Mouse (Mus musculus) limb, embryonic 11.5 days (tissue): ENCODE results near the gene Sohlh2. TPM values are rescaled to one million over a fixed set of nuclear protein-coding genes. Genes with fewer than 3 reads are reported as not detected.
A peak's percentile ranks its signal among the peaks of the same experiment; 100 is the strongest.

Experiments used
- ATAC-seq: fragments of 200-750 bp; cut with Nextera tagmentation; 2 replicates; pipeline ENCODE4 v1.8.0; 2017; ENCODE audit warnings: low read depth; ENCODE audit not compliant: insufficient number of reproducible peaks, low FRiP score, low TSS enrichment
- DNase-seq: peaks from one replicate; pipeline ENCODE4 v3.0.0-alpha.2; 2015; ENCODE audit warnings: low spot score
- H3K27ac ChIP-seq: fragments of 300-500 bp; sonication (generic); replicated peaks from 2 replicates; pipeline ENCODE4 v1.5.1; 2014; ENCODE audit warnings: low read depth, mild to moderate bottlenecking, low read length
- H3K27me3 ChIP-seq: fragments of 300-500 bp; sonication (generic); 2 replicates; pipeline ENCODE4 v1.6.1; 2014; ENCODE audit warnings: mild to moderate bottlenecking, low read length, mixed read lengths; ENCODE audit not compliant: control insufficient read depth, insufficient read depth
- H3K36me3 ChIP-seq: fragments of 300-500 bp; sonication (generic); 2 replicates; pipeline ENCODE4 v1.6.1; 2014; ENCODE audit warnings: mild to moderate bottlenecking, low read length, moderate library complexity, mixed read lengths; ENCODE audit not compliant: control insufficient read depth, insufficient read depth
- H3K4me1 ChIP-seq: fragments of 300-500 bp; sonication (generic); 2 replicates; pipeline ENCODE4 v1.6.1; 2014; ENCODE audit warnings: low read length, mixed read lengths; ENCODE audit not compliant: control insufficient read depth, insufficient read depth
- H3K4me2 ChIP-seq: fragments of 300-500 bp; sonication (generic); 2 replicates; pipeline ENCODE4 v1.6.1; 2014; ENCODE audit warnings: low read depth, mild to moderate bottlenecking, moderate library complexity; ENCODE audit not compliant: severe bottlenecking
- H3K4me3 ChIP-seq: fragments of 300-500 bp; sonication (generic); 2 replicates; pipeline ENCODE4 v1.5.1; 2014; ENCODE audit warnings: low read depth, low read length
- H3K9ac ChIP-seq: fragments of 300-500 bp; sonication (generic); 2 replicates; pipeline ENCODE4 v1.6.1; 2014; ENCODE audit warnings: mild to moderate bottlenecking, low read length
- H3K9me3 ChIP-seq: fragments of 300-500 bp; sonication (generic); 2 replicates; pipeline ENCODE4 v1.6.1; 2016; ENCODE audit warnings: low read length; ENCODE audit not compliant: control insufficient read depth
- WGBS: fragments of 180-500 bp; shearing (Covaris S2); extraction: QIAGEN DNeasy Blood & Tissue Kit; methylation state at CpG from one replicate; pipeline ENCODE4 v1.1.7; 2014; 5-methylcytosine and 5-hydroxymethylcytosine counted together
- microRNA-seq: library from miRNA; unstranded; fragments of <30 nt; microRNA quantifications from one replicate; pipeline ENCODE4, GENCODE M21; 2016
- polyA plus RNA-seq: library from polyadenylated mRNA; unstranded; fragments of >200 nt; fragmentation: Nextera tagmentation; extraction: Ambion mirVana; gene quantifications from 2 replicates; pipeline ENCODE4 v1.2.1, GENCODE M21; 2014

Gene Sohlh2
- polyA plus RNA-seq, 1 experiment from 2014 or later = not detected

- Histone ChIP-seq H3K27me3 (0 out of 2 replicates have a peak, but pooled peaks cover 5% of the 10 kb centered on the region), H3K4me1 (0 out of 2 replicates have a peak, but pooled peaks cover 5% of the 10 kb centered on the region), H3K36me3 (no peaks in the 10 kb centered on the region), H3K9me3 (no peaks in the 10 kb centered on the region), H3K4me3 (peak overlapping the region; percentile 70), H3K4me2 (peak overlapping the region; percentile 95), H3K9ac (peak overlapping the region; percentile 84), H3K27ac (no peak overlapping the region)
- ATAC-seq (0 out of 2 replicates have a peak, but pooled peaks have one; percentile 24), DNase-seq (no peak)
- WGBS = 1% methylated on average over 8 of the region's 8 CpGs
Observed at GRCm38 (mm10) chr3:55243056-55243471, 61.2 kb downstream of the Sohlh2 start.

DNA sequence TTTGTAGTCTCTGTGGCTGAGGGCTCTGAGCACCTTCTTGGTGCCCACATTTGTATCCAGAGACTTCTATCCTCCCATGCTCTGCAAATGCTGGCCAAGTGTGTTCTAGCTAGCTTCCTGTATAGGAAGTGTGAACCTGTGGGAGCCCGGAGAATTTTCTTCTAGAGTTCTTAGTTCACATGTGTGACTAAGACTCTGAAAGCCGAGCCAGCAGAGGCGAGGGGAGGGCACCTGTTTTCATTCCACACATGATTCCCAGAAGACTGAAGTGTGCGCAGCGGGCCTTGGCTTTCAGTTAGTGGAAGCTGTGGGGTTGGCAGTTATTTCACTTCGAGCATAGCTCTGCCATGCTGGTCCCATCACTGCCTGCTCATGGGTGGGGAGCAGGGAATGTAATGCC is 62.3 kb downstream of the Sohlh2 start:
- H3K9ac ChIP-seq = no peak overlapping the region

DNA sequence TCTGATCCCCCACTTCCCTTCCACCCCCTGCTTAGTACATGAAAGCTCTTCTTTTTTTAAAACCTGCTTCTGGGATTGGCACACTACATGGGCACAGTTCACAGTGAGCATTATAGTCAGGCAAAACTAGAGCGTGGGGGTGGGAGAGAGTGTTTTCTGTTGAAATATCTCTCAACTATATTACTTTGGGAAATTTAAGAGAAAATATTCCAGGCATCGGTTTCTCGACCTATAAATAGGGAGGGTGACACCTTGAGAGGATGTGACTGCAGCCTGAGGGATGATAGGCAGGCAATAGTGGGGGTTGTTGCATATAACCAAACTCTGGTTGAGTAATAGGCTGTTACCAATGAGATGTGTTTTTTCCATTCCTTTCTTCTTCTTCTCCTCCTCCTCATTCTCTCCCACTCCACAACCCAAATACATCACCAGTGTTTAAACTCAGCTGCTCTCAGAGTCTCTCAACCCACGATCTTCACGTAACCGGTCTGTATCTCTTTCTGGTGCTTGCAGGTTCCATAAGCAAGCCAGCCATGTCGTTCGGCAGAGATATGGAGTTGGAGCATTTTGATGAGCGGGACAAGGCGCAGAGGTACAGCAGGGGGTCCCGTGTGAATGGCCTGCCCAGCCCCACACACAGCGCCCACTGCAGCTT is 64.9 kb downstream of the Sohlh2 start:
- Histone ChIP-seq H3K27ac (no peak overlapping the region), H3K4me2 (no peak overlapping the region), H3K4me3 (no peak overlapping the region), H3K4me1 (0 out of 2 replicates have a peak, but pooled peaks cover 5% of the 10 kb centered on the region), H3K9me3 (no peaks in the 10 kb centered on the region), H3K27me3 (0 out of 2 replicates have a peak, but pooled peaks cover 5% of the 10 kb centered on the region), H3K9ac (no peak overlapping the region), H3K36me3 (no peaks in the 10 kb centered on the region)
- ATAC-seq = no peak
- DNase-seq = no peak
- 90% methylated on average over 12 of the region's 12 CpGs for WGBS

More for the DNA sequence above, 62.3 kb downstream of the Sohlh2 start:
- Histone ChIP-seq H3K9me3 (no peaks in the 10 kb centered on the region), H3K27ac (no peak overlapping the region), H3K4me1 (0 out of 2 replicates have a peak, but pooled peaks cover 5% of the 10 kb centered on the region), H3K36me3 (no peaks in the 10 kb centered on the region), H3K4me2 (no peak overlapping the region), H3K27me3 (0 out of 2 replicates have a peak, but pooled peaks cover 5% of the 10 kb centered on the region), H3K4me3 (no peak overlapping the region)
- peak; percentile 26 for DNase-seq
- WGBS = 71% methylated on average over 6 of the region's 6 CpGs
- ATAC-seq = no peak

GRCm38 (mm10) chr3:55248048-55248447 is 66.2 kb downstream of the Sohlh2 start:
- WGBS = 90% methylated on average over 3 of the region's 3 CpGs
- no peak for ATAC-seq
- Histone ChIP-seq H3K9me3 (no peaks in the 10 kb centered on the region), H3K36me3 (no peaks in the 10 kb centered on the region), H3K27ac (no peak overlapping the region), H3K4me1 (0 out of 2 replicates have a peak, but pooled peaks cover 5% of the 10 kb centered on the region), H3K4me2 (no peak overlapping the region), H3K9ac (no peak overlapping the region), H3K4me3 (no peak overlapping the region), H3K27me3 (0 out of 2 replicates have a peak, but pooled peaks cover 5% of the 10 kb centered on the region)
- no peak for DNase-seq

GRCm38 (mm10) chr3:55248508-55248907 is 66.7 kb downstream of the Sohlh2 start:
- no peaks in the 10 kb centered on the region for H3K9me3 ChIP-seq
- ATAC-seq (no peak), DNase-seq (no peak)
- no peak overlapping the region for H3K4me2 ChIP-seq
- H3K27me3 ChIP-seq = 0 out of 2 replicates have a peak, but pooled peaks cover 1% of the 10 kb centered on the region
- no peak overlapping the region for H3K27ac ChIP-seq
- 0 out of 2 replicates have a peak, but pooled peaks cover 4% of the 10 kb centered on the region for H3K4me1 ChIP-seq
- H3K9ac ChIP-seq = no peak overlapping the region
- 81% methylated on average over 6 of the region's 6 CpGs for WGBS
- no peaks in the 10 kb centered on the region for H3K36me3 ChIP-seq
- H3K4me3 ChIP-seq = no peak overlapping the region

DNA sequence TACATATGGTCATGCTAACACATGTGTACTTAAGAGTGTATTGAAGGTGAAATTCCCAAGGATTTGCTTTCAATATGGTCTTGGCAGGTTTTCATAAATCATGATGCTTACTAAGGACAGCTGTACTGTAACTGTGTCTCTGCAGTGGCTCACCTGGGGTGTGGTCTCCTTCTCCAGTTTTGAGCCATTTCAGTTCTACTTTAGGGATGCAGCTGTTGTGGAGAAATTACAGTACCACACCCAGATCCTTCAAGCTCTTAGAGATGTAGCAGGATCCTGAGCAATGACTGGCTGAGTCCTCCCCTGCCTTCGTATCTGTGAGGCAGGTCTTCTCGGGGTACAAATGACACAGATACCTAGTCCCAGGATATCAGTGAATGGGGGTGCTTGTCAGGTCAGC is 68.8 kb downstream of the Sohlh2 start:
- Histone ChIP-seq H3K4me2 (no peak overlapping the region), H3K27me3 (no peaks in the 10 kb centered on the region), H3K4me3 (no peak overlapping the region), H3K36me3 (no peaks in the 10 kb centered on the region), H3K4me1 (no peaks in the 10 kb centered on the region), H3K9me3 (no peaks in the 10 kb centered on the region), H3K9ac (no peak overlapping the region), H3K27ac (no peak overlapping the region)
- DNase-seq = no peak
- no peak for ATAC-seq
- 89% methylated on average over 2 of the region's 2 CpGs for WGBS

Small RNA genes lying within 50 kb of the gene (microRNA-seq; reads per million reads assigned to microRNA genes)
- gene Gm22029 = not detected

Other genes starting within 250 kb of the Sohlh2 start
- gene Ccna1, start 126.5 kb upstream of the Sohlh2 start, polyA plus RNA-seq = 2.0 and 2.7 TPM in 2 replicates
- 86.9 and 93.4 TPM in 2 replicates for gene Spg20, start 69.9 kb upstream of the Sohlh2 start, polyA plus RNA-seq
- 0.08 and 0.09 TPM in 2 replicates for gene Ccdc169, start 44.7 kb upstream of the Sohlh2 start, polyA plus RNA-seq
- gene Dclk1, start 60.3 kb downstream of the Sohlh2 start, polyA plus RNA-seq = 28.6 and 34.1 TPM in 2 replicates